Mouse (Mus musculus): ENCODE results near the gene Cyb5r3. TPM values are rescaled to one million over a fixed set of nuclear protein-coding genes. Genes with fewer than 3 reads are reported as not detected.
A peak's percentile ranks its signal among the peaks of the same experiment; 100 is the strongest.

Gene Cyb5r3
- polyA plus RNA-seq, 1 experiment from 2014 or later, result 248 TPM

- peaks cover 24% of the 10 kb centered on the region for H3K79me2 ChIP-seq (ENCODE audit: inconsistent target)
- H3K36me3 ChIP-seq (ENCODE audit: inconsistent target), result peaks cover 52% of the 10 kb centered on the region
- no peak overlapping the region for H3K4me3 ChIP-seq (ENCODE audit: inconsistent target)
- no peak overlapping the region for H3K27ac ChIP-seq
- 85% methylated on average over 10 of the region's 11 CpGs for WGBS (ENCODE audit: missing documents)
Measured at GRCm38 (mm10) chr15:83162818-83163485, 9.4 kb downstream of the Cyb5r3 start.

DNA sequence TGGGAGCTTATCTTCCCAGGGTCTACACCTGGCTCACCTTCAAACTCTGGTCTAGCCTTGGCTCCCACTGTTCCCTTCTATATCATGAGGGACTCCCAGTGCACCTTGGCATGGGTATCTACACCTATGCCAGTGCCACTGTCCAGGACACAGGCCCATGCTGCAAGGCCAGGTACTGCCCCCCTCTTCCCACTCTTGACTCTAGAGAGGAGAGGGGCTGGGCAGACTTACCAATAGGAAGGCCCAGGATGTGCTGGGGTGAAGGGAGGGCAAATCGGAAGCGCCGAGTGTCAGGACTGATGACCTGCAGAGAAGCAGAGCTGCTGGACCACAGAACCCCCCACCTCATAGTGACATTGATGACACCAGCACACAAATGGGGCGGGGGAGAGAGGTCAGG is 10.4 kb downstream of the Cyb5r3 start:
- H3K4me3 ChIP-seq (ENCODE audit: inconsistent target), result no peak overlapping the region
- H3K36me3 ChIP-seq (ENCODE audit: inconsistent target), result peaks cover 53% of the 10 kb centered on the region
- H3K79me2 ChIP-seq (ENCODE audit: inconsistent target), result peaks cover 15% of the 10 kb centered on the region; the same call in 1 of the 2 replicates
- 90% methylated on average over 4 of the region's 4 CpGs for WGBS (ENCODE audit: missing documents)
- H3K27ac ChIP-seq, result no peak overlapping the region

- Histone ChIP-seq H3K36me3 (ENCODE audit: inconsistent target) (peaks cover 53% of the 10 kb centered on the region), H3K79me2 (ENCODE audit: inconsistent target) (peaks cover 7% of the 10 kb centered on the region; the same call in 1 of the 2 replicates), H3K27ac (no peak overlapping the region), H3K4me3 (ENCODE audit: inconsistent target) (no peak overlapping the region)
- WGBS (ENCODE audit: missing documents), result 91% methylated on average over 10 of the region's 10 CpGs
Measured at GRCm38 (mm10) chr15:83161062-83161748, 11.2 kb downstream of the Cyb5r3 start.

- H3K27ac ChIP-seq, result no peak overlapping the region
- peaks cover 53% of the 10 kb centered on the region for H3K36me3 ChIP-seq (ENCODE audit: inconsistent target)
- 91% methylated on average over 4 of the region's 4 CpGs for WGBS (ENCODE audit: missing documents)
- no peak overlapping the region for H3K4me3 ChIP-seq (ENCODE audit: inconsistent target)
- peaks cover under 1% of the 10 kb centered on the region; the same call in 1 of the 2 replicates for H3K79me2 ChIP-seq (ENCODE audit: inconsistent target)
Measured at GRCm38 (mm10) chr15:83160561-83160960, 11.8 kb downstream of the Cyb5r3 start.

- WGBS (ENCODE audit: missing documents), result 95% methylated on average over 9 of the region's 9 CpGs
- peaks cover 49% of the 10 kb centered on the region for H3K36me3 ChIP-seq (ENCODE audit: inconsistent target)
- no peaks in the 10 kb centered on the region for H3K79me2 ChIP-seq (ENCODE audit: inconsistent target)
- H3K4me3 ChIP-seq (ENCODE audit: inconsistent target), result no peak overlapping the region
- no peak overlapping the region for H3K27ac ChIP-seq
Measured at GRCm38 (mm10) chr15:83159823-83160222, 12.6 kb downstream of the Cyb5r3 start.

DNA sequence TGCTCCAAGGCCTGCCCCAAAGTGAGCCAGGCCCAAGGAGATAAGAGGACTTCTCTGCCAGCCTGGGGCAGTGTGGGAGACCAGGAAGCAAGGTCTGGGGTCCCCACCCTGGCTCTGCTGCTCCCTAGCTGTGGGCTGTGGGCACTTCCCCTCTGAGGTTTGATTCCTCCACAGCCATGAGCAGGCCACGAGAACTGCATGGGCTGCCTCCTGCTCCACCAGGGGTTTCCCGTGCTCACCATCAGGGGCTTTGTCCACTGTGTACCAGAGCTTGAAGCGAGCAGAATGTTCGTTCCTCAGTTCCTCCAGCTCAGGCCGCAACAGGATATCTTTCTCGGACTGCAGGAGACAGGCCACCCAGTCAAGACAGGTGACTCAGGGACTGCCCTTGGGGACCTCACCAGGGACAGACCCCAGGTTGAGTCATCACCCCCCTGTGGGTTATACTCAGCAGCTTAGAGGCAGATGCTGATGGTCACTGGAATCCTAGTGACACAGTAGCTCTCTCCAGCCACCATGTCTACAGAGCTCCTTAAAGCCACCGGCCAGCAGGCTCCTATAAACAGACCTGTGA is 13.7 kb downstream of the Cyb5r3 start:
- 77% methylated on average over 7 of the region's 7 CpGs for WGBS (ENCODE audit: missing documents)
- Histone ChIP-seq H3K27ac (no peak overlapping the region), H3K79me2 (ENCODE audit: inconsistent target) (no peaks in the 10 kb centered on the region), H3K4me3 (ENCODE audit: inconsistent target) (no peak overlapping the region), H3K36me3 (ENCODE audit: inconsistent target) (peaks cover 47% of the 10 kb centered on the region)

DNA sequence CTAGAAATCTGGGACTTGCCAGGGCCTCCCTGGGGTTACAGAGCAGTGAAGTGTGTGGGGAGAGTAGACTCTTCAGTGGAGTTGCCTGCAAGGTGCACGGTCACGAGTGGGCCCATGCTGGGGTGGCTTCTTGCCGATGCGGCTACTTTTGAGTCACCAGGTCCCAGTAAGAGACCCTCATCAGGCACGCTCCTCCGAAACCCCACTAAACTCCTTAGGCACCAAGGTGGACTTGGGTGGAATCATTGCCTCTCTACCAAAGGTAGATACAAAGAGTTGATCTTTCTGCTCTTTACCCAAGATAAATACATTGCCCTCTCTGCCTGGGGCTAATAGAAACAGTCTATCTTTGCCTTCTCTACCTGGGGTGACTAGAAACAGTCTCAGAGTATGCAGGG is 14.7 kb downstream of the Cyb5r3 start:
- Histone ChIP-seq H3K36me3 (ENCODE audit: inconsistent target) (peaks cover 43% of the 10 kb centered on the region), H3K79me2 (ENCODE audit: inconsistent target) (no peaks in the 10 kb centered on the region), H3K4me3 (ENCODE audit: inconsistent target) (no peak overlapping the region), H3K27ac (no peak overlapping the region)
- 100% methylated on average over 6 of the region's 6 CpGs for WGBS (ENCODE audit: missing documents)

DNA sequence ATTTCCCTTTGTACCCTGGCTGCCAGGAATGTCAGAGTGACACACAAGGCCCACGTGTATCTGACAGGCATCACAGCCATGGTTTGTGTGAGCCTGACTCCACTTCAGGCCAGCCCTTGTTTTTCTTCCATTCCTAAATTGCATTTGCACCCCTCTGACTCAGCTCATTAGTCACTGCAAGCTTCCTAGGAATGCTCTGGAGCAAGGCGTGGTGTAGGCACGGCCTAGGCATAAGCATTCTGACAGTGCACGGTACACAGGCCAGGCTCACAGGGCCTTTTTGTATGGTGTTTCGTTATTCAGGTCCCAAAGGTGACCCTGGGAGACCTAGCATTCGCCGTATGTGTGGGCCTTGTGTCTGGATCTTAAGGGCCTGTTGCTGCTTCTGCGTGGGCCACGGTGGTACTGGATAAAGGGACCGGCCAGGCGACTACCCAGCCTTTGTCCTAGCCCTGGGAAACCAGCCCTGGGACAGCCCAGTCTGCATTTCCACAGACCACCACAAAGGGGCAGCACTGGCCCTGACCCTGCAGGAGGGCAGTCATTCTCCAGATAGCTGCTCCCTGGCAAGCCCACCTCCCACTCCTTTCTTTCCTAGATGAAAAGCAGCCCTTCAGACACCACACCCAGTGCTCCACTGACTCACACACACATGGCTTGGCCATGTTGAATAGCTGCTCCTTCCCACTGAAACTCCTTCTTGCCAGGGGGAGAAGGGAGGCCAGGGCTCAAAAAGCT is 15.3 kb downstream of the Cyb5r3 start:
- H3K36me3 ChIP-seq (ENCODE audit: inconsistent target), result peaks cover 38% of the 10 kb centered on the region
- WGBS (ENCODE audit: missing documents), result 93% methylated on average over 11 of the region's 11 CpGs

DNA sequence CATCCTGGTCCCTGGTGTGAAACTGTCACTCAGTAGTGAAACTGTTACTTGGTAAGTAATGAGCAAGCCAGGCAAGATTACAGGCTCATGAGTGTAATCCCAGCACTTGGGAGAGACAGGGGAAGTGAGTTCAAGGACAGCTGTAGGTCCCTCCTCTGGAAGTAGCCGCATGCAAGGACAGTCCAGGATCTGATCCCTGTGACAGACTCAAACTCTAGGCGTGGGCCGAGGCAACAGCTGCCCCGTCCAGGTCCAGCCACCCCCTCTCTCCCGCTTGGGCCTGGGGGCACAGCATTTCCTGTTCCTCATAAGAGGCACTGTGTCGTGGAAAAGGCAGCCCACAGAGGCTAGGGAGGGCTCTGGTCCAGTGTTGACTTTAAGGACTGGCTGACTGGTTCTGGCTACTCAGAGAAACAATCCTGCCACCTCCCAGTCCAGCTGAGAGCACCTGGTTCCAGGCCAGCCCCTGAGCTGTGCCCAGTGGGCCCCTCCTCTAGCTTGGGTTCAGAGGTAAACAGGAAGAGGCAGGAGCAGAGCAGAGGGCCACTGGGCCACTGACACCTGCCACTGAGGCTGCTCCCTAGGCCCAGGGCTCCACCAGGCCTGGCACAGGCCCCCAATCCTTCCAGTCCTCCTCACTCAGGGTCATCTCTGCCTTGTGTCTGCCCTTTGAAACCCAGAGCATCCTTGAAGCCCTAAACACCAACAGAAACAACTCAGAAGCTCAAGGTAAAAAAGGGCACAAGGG is 16.5 kb downstream of the Cyb5r3 start:
- Histone ChIP-seq H3K36me3 (ENCODE audit: inconsistent target) (peaks cover 27% of the 10 kb centered on the region), H3K79me2 (ENCODE audit: inconsistent target) (no peaks in the 10 kb centered on the region), H3K27ac (no peak overlapping the region), H3K4me3 (ENCODE audit: inconsistent target) (no peak overlapping the region)
- 65% methylated on average over 6 of the region's 6 CpGs for WGBS (ENCODE audit: missing documents)

More for the DNA sequence above, 15.3 kb downstream of the Cyb5r3 start:
- Histone ChIP-seq H3K79me2 (ENCODE audit: inconsistent target) (no peaks in the 10 kb centered on the region), H3K27ac (no peak overlapping the region), H3K4me3 (ENCODE audit: inconsistent target) (no peak overlapping the region)

DNA sequence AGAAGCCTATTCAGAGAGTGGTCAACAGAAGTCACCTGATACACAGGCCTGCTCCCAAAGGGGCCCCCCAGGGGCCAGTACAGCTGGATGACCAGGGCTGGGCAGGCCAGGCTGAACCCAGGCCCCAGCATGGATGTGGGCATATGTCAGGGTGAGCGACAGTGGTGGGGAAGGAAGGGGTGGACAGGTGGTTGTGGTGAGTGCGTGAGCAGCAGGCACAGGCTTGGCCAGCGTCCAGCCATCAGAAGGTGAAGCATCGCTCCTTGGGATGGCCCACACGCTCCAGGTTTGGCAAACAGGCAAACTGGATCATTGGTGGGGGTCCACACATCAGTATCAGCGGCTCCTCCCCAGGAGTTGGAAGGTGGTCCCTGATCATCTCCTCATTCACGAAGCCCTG is 18.1 kb downstream of the Cyb5r3 start:
- WGBS (ENCODE audit: missing documents), result 100% methylated on average over 7 of the region's 7 CpGs
- Histone ChIP-seq H3K27ac (no peak overlapping the region), H3K79me2 (ENCODE audit: inconsistent target) (no peaks in the 10 kb centered on the region), H3K36me3 (ENCODE audit: inconsistent target) (peaks cover 12% of the 10 kb centered on the region; the same call in 1 of the 2 replicates), H3K4me3 (ENCODE audit: inconsistent target) (no peak overlapping the region)

DNA sequence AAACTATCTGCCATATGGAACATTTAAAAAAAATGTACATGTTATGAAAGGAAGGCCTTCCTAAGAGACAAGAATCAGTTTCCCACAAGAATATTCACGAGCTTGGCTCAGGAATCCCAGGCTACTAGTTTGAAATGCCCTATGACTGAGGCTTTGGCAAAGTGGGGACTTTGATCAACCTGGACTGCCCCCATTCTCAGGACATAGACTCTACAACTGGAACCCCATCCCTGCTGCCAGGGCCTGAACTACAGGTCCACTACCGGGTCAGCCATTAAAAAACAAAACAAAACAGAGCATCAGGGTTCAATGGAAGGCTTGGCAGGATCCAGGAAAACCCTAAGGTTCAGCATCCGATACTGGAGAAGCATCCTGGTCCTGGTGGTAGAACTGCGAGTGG is 21.7 kb downstream of the Cyb5r3 start:
- Histone ChIP-seq H3K27ac (no peak overlapping the region), H3K36me3 (ENCODE audit: inconsistent target) (peaks cover 7% of the 10 kb centered on the region; the same call in 1 of the 2 replicates), H3K4me3 (ENCODE audit: inconsistent target) (no peak overlapping the region), H3K79me2 (ENCODE audit: inconsistent target) (peaks cover 30% of the 10 kb centered on the region)
- whole genome bisulfite sequencing (ENCODE audit: missing documents), result 94% methylated on average over 4 of the region's 4 CpGs

DNA sequence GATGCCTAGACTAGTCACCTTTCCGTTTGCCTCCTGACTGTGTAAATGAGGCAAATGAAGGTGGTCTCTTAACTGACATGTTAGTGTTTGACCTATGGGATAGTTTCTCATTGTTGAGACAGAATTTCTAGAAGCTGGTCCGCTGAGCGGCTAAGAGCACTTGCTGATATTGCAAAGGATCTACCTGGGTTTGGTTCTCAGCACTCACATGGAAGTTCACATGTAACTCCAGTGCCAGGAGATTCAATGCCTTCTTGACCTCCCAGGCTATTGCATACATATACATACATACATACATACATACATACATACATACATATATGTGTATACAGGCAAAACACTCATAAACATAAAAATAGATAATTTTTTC is 22.3 kb downstream of the Cyb5r3 start:
- peak overlapping the region; percentile 87 for H3K27ac ChIP-seq
- WGBS (ENCODE audit: missing documents), result 39% methylated on average over 3 of the region's 3 CpGs
- no peak overlapping the region for H3K4me3 ChIP-seq (ENCODE audit: inconsistent target)
- peaks cover 37% of the 10 kb centered on the region for H3K79me2 ChIP-seq (ENCODE audit: inconsistent target)
- H3K36me3 ChIP-seq (ENCODE audit: inconsistent target), result peaks cover 7% of the 10 kb centered on the region; the same call in 1 of the 2 replicates

- Histone ChIP-seq H3K79me2 (ENCODE audit: inconsistent target) (peaks cover 43% of the 10 kb centered on the region), H3K36me3 (ENCODE audit: inconsistent target) (peaks cover 7% of the 10 kb centered on the region; the same call in 1 of the 2 replicates), H3K4me3 (ENCODE audit: inconsistent target) (peak within 1 kb of the TSS; percentile 93), H3K27ac (peak within 1 kb of the TSS; percentile 87)
- WGBS (ENCODE audit: missing documents), result 2% methylated on average over 50 of the region's 56 CpGs
Measured at GRCm38 (mm10) chr15:83149196-83150072, 23.0 kb downstream of the Cyb5r3 start, which contains the start of gene Poldip3. Gene Poldip3, minus strand, starts transcription at chr15:83149384.

Measured in macrophage (primary cell).